Mouse (Mus musculus): ENCODE measurements around the gene Cfc1.
"Not testable (repeated sequence)": the region's sequence is repeated elsewhere in the genome, so short reads cannot be mapped to it uniquely, and the experiment has no call there.

Gene Cfc1

GRCm38 (mm10) chr1:34535043-34535698 is at the start of gene Cfc1:
Gene Cfc1 (plus strand): TSS chr1:34535648.
- not testable (repeated sequence) for DNase-seq

DNA sequence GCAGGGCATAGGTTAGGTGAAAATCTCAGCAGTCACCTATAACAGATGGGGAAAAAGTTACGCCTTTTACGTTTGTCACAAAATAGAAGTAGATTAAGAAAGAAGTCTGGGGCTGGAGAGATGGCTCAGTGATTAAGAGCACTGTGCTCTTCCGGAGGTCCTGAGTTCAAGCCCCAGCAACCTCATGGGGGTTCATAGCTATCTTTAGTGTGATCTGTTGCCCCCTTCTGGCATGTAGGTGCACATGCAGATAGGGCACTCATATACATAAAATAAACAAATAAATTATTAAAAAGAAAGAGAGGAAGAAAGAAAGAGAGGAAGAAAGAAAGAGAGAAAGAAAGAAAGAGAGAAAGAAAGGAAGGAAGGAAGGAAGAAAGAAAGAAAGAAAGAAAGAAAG is 48.1 kb upstream of the Cfc1 start:
- no peak for DNase-seq

- no peak for DNase-seq
Measured at GRCm38 (mm10) chr1:34489852-34490541, 45.5 kb upstream of the Cfc1 start.

GRCm38 (mm10) chr1:34491480-34491879 is 44.0 kb upstream of the Cfc1 start:
- DNase-seq = no peak

DNA sequence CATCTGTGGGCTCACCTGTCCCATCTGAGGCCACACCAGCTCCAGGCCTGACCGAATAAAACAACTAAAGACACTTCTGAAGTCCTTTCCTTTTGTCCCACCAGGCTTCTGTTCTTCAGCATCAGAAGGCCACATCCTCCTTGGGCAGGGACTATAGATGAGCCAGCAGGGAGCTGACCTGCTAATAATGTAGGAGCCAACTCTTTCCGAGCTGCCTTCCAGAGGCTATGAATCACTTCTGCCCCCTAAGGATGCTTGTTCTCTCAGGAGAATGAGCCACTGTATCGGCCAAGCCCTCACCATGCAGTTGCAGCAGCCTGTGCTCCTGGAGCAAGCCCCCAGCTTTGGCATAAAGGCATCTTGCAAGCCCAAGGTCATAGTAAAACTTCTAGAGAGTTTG is 32.5 kb upstream of the Cfc1 start:
- DNase-seq = no peak

GRCm38 (mm10) chr1:34505307-34505706 is 30.1 kb upstream of the Cfc1 start:
- no peak for DNase-seq

DNA sequence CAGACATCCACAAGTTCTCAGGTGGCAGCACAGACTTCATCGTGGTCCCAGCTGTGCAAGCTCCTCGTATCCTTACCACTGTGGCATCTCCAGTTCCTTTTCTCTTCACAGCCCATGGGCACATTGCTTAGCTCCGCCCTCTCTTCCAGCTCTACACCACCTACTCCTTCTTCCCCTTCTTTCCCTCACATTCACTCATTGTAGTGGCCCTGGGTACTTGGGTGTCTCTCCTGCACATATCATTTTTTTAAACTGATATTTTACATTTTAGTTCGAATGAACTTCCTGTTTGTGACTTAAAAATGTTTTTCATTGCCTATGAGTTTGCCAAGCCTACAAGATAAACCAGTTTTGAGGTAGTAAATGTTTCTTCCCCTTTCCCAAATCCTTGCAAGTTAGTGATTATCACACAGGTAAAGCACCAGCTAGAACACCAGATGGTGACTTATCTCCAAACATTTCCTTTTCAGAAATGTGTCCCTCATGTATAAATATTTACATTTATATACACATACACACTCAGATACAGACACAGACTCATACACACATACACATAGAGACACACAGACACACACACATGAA is 29.4 kb upstream of the Cfc1 start:
- DNase-seq = no peak

GRCm38 (mm10) chr1:34507986-34508385 is 27.5 kb upstream of the Cfc1 start:
- no peak for DNase-seq

GRCm38 (mm10) chr1:34510575-34510981 is 24.9 kb upstream of the Cfc1 start:
- DNase-seq = no peak

DNA sequence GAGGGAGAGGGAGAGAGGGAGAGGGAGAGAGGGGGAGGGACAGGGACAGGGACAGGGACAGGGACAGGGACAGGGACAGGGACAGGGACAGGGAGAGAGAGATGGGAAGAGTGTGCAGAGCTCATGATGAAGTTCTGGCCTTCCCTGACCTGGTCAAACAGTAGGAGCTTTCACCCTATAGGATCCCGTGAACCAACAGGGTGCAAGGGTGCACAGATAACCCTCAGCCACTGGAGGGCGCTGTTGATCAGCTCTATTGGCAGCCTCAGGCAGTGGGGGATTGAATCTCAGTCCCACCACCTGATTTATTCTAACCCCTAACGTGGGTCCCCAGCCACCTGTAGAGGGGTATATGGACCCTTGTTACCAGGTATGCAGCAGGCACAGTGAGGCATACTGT is 24.4 kb upstream of the Cfc1 start:
- peak; percentile 80 for DNase-seq

DNA sequence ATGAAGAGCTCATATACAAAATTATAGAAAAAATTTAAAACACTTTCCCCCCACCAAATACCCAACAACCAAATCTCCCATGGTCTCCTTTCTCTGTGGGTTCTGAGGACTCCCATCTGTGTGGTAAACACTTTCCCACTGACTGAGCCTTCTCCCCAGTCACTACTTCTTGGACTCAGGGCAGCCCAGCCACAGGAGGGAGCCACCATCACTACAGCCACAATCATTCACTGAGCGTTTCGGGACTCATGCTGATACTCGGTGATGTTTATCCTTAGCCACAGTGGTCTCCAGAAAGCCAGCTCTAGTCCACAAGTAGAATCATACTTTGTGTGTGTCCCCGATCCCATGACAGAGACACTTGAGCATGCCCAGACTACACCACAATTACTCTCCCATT is 22.4 kb upstream of the Cfc1 start:
- DNase-seq = no peak

DNA sequence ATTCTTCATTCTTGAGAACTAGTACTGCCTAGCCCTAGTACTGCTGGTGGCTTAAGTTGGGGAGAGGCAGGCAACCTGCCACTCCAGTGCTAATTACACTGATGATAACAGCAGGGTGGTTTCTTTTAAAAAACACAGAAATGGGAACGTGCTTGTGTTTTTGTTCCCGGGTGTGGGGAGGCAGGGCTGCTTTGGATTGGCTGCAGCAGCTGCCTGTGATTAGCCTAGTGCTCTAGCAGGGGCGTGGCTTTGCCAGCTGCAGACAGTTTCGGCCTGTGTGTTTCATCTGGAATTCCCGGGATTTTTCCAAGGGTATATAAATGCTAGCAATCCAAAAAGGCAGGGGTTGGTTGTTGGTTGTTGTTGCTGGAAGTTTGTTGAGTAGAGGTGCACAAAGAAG is 18.9 kb upstream of the Cfc1 start:
- no peak for DNase-seq

DNA sequence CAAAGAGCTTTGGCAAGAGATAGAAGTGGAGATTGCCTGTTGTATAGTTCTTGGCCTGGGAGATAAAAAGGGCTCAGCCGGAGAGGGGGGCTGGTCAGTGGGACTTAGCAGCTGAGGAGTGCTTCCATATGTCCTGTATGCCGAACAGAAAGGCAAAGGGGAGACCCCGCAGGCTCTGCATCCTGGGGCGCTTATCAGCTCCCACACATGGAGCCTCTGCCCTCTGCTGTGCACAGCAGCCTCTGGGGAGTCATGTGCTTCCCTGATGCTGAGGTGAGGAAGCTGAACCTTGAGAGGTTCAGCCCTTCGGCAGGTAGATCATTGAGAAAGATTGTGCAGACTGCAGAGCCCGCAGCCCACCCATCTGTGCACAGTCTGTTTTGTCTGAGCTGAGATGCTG is 18.2 kb upstream of the Cfc1 start:
- not testable (repeated sequence) for DNase-seq

DNA sequence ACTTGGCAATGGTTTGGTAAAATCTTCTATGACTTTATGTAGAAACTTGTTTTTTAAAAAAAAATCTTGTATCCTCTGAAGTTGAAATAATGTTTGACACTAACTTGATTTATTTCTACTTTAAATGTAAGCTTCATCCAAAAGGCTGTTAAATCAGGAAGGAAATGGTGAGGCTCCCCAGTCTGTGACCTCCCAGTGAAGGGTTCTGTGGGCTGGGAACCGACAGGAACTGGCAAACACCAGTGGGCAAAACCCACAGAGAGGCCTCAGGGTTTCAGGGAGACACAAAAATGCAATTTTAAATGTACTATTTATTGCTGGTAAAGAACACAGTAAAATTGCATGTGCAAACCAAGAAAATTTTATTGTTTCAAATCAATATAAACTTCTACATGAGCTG is 17.7 kb upstream of the Cfc1 start:
- DNase-seq = not testable (repeated sequence)

DNA sequence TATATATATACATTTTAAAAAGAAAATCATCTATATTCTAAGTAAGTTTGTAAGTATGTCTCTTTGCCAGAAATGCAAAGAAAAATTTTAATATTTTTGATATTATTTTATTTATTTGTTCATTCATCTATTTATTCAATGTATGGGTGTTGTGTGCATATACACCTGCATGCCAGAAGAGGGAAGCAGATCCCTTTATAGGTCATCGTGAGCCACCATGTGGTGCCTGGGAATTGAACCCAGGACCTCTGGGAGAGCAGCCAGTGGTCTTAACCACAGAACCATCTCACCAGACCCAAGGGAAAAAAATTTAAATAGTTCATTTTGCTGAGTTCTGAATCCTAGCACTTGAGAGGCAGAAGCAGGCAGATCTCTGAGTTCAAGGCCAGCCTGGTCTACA is 17.2 kb upstream of the Cfc1 start:
- DNase-seq = no peak

DNA sequence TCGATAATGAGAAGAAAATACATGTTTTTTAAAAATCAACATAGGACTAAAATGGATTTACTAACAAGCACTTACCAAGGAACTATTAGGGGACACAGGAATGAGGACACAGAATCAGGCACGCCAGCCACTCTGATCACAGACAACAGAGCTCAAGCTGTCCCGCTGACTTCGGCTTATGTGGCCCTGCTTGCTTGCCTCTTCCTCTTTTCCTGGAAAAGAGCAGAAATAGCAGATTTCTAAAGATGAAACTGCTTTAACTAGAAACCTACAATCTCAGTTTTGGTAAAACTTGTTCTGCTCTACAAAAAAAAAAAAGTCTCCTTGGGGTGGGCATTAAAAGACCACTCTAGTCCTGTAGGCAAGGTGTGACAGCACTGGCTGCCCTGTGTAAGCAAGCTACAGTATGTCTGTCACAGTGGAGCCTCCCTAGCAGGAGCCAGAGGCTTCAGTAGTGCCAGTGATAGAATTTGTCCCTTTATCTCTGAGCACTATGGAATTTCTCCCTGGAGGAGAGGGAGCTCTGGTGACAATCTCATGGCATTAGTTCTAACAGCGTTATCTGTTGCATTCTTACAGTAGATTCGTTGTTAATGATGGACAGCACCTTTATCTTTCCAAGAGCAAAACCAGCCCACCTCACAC is 13.1 kb upstream of the Cfc1 start:
- peak; percentile 25 to 44 for DNase-seq

DNA sequence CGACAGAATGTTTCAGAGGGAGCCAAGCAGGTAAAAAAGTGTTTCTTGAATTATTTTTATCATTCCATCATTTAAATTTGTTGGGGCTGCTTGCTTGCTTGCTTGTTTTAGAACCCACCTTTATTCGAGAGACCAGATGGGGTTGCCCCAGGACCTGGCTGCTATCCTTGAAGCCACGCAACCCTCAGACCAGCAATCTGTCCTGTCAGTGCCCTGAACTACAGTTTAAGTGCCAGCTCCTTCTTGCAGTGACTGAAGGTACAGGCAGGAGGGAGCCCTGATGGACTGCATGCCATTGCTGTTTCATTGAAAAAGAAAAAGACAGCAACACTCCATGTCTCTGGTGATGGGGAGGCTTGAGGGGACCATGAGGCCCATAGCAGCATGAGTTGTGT is 12.6 kb upstream of the Cfc1 start:
- peak; percentile 79 to 82 for DNase-seq

- DNase-seq = peak in 1 of 2 experiments; percentile 26
Measured at GRCm38 (mm10) chr1:34523647-34524046, 11.8 kb upstream of the Cfc1 start.

GRCm38 (mm10) chr1:34534574-34534973 is 874 bp upstream of the Cfc1 start:
- not testable (repeated sequence) for DNase-seq

DNA sequence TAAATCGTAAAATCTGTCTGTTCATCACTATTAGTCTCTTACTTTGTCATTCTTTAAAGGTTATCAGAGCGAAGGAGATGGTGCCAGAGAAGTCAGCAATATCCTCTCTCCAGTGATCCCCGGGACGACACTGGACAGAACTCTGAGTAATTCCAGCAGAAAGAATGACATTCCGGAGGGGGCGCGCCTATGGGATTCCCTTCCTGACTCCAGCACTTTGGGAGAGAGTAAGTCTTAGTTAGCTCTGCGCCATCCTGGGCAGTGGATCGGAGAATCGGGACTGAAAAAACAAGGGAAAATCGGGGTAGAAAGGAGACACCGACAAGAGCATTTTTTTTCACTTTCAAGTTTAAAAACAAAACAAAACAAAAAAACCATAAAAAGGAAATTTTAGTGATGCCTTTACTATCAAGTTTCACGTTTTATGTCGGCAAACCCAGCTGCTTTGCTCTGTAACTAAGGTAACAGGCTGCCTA is 881 bp downstream of the Cfc1 start:
- no peak for DNase-seq

- DNase-seq = no peak
Measured at GRCm38 (mm10) chr1:34536767-34537485, 1.5 kb downstream of the Cfc1 start.

DNA sequence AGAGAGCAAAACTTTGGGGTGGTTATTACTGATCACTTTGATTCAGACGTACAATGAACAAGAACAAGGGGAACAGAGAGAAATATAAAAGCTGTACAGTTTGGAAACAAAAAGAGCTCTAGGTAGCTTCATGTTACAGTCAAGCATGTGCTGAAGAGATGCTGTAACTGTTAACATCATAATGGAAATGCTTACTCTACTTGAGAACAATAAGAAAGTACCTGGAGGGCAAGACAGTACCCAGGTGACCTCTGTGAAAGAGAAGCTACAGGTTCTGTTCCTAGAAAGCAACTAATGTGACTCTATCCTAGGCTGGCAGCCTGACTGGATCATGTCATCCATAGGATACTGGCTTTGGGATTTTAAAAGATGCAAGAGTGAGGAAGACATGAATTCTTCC is 11.6 kb downstream of the Cfc1 start:
- DNase-seq = no peak

DNA sequence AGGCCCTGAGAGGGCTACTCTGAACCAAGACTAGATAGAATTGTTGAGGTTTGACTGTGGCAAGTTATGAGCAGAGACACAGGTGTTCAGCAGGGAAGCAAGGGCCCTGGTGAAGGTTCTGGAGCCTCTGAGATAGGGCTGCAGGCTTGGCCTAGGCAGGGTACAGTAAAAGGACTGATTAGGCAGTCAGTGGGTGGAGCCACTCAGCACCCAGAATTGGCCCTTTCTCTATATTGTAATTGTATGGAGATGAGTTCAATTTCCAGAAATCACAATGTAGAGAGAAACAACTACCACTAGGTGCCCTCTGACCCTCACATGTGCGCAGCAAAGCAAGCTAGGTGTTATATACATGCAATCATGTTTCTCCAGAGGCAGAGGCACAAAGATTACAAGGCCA is 18.2 kb downstream of the Cfc1 start:
- DNase-seq = no peak
